Mouse (Mus musculus) frontal cortex, postnatal 10 days (tissue): ENCODE results near the gene Sftpd.
A peak's percentile ranks its signal among the peaks of the same experiment; 100 is the strongest.

ENCODE experiments used
- DNase-seq, 2 experiments: peaks; one replicate each; pipeline ENCODE4 v3.0.0; 2022; ENCODE audit warnings: low spot score in 2 of 2, mixed read lengths in 1 of 2

Gene Sftpd

DNA sequence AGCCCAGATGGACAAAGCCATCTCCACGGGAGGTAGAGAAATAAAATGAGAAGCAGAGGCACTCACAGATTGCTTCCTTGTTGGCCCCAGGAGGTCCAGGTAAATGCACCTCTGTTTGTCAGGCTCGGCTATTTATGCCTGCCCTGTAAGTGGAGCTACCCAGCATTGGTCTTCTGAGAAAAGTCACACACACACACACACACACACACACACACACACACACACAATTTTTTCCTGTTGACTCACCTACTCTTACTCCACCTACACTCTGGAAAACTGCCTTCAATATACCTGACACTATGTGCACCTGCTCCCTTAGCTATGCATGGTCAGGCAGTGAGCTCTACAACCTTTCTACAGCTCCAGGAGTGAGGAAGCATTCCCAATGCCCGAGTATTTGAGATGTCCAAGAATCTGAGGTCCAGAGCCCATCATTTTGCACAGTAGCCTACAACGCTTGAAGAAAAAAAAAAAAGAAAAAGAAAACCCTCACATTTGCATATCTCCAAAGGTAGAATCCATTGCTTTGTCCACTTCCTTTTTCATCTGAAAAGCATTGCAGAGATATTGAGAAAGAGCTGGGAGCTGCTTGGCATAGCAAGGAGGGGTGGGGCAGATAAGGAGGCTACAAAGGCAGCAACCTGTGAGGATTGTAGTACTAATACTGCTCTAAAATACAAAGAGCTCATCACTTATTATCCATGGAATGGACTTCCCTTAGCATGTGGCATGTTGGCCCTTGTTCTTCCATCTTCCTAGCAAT lies at the start of gene Sftpd:
Sftpd (minus strand) TSS at position 91 of the 763 bp plus-strand sequence.
- no peak for DNase-seq

DNA sequence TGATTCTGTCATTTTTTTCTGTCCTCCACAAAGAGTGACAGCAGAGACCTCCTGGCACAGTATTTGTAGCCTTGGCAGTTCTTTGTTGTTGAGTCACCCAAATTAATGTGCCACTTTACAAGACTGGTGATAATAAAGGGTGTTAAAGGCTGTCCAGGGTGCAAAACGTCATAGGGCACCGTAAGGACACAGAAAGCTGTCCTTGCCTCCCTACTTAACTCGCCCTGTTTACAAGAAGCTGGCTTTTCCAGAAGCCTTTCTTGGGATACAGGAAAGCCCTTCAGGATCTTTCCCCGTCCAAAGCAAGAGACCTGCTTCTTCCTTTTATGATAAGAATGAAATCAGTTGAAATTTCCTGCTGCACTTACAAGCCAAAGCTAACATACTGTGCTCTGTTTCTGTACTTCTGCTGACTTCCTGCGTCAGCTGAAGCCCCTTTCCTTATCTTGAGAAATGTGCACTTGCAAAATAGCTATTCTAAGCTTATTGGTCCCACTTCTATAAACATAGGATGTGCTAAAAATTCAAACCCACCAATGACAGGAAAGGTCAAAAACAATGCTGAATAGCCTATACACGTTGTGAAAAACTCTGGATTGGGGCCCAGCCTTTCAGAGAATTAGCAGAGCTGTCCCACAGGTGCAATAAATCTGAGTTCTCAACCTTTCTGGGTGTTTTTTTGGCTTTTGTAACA lies 13.2 kb upstream of the Sftpd start:
- no peak for DNase-seq

DNA sequence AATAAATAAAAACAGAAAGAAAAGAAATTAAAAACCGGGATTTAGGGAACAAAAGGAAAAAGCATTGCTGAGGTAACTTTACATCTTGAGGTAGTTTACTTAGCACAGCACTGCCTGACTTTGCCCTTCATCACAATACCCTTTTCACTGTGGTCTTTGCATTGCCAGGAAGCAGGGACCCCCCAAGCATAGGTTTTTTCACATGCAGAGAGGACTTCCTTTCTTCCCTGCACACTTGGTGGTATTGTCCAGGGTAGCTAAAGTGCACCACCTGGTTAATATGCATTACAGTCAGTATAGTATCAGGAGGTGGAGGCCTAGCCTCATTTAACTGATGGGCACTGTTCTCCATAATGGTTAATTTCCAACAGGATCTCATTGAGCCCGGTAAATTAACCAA lies 4.5 kb upstream of the Sftpd start:
- no peak for DNase-seq

DNA sequence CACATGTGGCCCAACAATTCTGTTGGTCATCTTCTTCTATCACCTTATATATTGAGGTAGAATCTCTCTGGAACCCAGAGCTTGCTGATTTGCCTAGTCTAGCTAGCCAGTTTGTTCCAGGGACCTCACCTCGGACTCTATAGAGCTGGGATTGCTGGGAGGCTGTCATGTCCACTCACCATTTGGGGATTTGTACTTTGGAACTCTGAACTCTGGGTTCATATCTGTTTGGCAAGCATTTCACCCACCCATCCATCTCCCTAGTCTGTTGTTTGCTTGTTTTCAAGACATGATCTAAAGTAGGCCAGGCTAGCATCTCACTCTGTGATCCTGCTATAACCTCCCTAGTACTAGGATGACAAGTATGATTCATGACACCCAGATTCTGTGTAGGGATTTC lies 10.1 kb downstream of the Sftpd start:
- no peak for DNase-seq

DNA sequence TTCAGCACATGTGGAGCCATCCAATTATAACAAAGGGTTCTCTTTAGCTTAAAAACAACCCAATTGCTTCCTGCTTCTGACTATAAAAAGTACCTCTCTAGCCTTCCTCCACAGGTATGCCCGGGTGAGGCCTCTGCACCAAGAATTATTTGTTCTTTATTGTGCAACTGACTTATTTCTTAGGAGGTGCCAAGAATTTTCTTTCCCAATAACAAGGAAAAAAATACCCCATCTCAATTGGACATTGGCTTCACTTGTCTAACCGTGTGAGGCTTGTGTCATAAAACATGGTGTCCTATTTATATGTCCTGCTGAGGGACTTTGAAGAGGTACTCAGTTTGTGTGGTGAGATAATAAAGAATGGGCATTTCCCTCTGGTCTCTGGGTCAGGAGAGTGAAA lies 14.4 kb downstream of the Sftpd start:
- no peak for DNase-seq

DNA sequence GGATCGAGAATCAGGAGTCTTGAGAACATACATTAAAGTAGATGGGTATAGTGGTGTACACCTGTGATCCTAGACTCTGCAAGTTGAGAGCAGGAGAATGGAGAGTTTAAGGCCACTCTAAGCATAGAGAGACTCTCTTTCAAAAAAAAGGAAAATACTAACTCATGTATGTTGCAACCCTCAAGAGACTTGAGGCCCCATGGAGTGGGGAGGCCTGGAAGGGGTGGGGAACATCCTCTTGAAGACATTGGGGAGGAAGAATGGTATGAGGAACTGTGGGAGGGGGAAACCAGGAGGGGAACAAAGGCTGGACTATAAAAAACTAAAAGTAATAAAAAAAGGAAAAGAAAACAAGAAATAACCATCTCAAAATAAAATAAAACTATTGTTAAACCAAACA lies 16.4 kb downstream of the Sftpd start:
- no peak for DNase-seq

DNA sequence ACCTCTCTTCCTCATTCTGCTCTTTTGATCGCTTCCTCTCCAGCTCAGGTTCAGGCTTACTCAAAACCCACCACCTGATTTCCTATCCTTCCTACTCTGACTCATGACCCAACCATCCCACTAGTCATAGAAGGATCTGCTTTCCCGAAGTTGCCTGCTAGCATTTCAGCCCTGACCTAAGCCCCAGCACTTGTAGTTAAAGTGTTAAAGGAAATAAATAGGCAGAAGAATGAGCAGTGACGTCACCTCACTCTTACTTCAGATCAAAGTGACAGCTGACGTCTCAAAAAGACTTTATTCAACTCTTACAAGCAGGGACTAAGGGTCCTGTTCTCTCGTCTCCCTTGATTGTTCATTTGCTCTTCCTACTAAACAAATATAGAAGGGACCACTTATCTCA lies 17.7 kb downstream of the Sftpd start:
- DNase-seq: no peak

DNA sequence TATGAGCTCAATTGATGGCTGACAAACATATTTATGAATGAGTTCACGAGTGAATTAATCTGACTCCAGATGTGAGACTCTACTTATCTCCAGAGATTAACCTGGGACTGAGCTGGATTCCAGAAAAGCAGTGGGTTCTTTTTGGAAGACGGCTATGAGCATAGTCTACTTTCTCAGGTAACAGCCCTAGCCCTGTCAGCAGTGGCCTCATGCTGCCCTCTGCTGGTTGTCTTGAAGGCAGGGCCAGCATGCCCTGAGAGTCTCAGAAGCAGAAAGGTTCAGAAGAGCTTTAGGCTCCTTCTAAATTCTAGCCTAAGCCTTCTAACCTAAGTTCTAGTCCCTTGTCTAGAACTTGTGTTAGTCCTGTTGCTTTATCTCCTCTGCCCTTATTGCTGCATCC lies 22.3 kb downstream of the Sftpd start:
- no peak for DNase-seq

DNA sequence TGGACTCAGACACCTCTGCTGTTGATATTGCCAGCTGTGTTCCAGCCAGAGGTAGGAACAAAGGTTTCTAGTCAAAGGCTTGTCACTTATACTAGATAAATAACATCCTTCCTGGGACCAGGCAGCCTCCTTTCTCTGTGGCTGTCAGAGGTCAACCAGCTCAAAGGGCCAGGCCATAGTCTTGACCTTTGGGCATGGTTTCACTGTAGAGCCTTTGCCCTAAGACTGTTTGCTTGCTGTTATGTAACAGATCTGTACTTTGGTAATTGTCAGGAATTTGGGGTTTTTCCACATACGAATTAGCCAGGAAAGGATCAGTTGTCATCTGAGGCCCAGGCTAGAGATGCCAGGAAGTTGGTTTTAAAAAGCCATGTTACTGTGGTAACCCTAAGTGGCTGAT lies 24.2 kb downstream of the Sftpd start:
- DNase-seq: no peak

DNA sequence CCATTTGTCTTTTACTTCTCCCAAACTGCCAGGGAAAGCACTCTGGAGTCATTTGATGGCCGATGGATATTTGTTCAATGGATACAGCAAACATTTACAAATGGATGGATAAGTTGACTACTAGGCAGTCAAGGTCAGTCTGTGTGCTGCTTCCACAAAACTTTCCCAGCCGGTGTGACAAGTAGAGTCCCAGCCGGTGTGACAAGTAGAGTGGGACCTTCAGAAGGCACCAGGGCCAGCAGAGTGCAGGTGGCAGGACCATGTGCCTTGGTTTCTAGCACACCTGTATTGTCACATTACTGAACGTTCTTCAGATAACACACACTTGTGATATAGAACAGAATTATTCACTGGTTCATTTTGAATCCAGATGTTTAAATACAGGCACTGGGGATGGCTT lies 24.9 kb downstream of the Sftpd start:
- no peak for DNase-seq

DNA sequence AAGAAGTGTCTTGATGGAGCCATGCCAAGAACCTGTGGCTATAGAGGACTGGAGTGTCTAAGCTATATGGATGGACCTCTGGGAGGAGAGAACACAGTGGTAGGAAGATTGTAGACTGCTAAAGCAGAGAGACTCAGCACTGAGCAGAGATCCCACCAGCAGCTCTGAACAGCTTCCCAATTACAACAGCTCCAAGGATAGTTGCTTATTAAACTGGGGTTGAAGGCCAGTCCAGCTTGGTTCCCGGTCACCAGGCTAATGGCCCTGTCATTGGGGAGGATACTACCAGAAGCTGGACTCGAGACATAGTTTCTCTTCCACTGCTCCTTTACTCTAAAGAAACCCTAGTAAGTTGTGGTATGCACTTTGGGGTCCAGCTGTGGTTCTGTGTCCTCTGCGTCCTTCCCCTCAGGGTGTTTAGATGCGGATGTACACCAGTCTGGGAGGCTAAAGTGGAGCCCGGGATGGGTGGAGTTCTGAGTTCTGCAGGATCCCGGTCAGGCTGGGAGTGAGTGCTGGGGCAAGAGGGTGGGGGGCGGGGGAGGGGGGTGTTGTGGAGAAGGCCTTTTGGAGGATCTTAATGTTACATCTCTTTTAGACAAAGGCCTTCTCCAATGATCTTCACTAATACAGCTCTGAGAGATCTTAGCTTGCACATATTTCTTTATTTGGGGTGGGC lies 33.6 kb downstream of the Sftpd start, which contains the start of gene Mbl1:
Mbl1 (plus strand) TSS at position 239 of the 679 bp plus-strand sequence.
- no peak for DNase-seq

DNA sequence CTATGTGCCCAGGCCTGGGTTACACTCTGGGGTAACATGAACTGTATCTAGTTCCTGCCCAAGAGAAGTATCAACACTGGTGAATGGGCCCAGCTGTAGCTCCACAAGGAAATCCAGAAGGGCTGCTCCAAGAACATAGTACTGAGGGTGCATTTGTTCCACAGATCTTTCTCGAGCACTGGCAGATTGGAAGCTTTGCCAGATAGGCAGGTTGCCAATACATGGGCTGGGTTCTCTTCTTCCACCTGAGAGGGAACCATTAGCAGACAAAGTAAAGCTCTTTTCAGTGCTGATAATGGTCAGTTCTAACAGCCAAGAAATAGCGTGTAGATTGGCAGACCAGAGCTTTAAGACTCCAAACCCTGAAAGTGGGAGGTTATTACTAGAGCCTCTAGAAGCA lies 37.6 kb downstream of the Sftpd start:
- DNase-seq: no peak

DNA sequence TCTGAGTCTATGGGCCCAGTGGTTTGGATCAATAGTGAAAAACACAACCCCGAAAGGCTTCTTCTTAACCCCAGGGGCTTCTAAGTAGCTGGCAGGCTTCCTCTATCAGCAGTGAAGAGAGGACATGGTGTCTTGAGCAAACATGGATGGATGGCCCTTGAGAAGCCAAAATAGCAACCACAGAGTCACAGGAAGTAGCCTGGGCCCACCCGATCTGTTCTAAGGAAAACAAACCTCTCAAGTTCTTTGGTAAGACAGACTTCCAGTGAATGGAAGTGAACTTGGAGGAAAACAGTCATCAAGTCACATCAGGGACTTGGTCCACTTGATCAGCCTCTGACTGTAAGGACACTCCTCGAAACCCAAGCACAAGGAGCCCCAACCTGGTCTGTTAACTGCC lies 38.0 kb downstream of the Sftpd start:
- no peak for DNase-seq

DNA sequence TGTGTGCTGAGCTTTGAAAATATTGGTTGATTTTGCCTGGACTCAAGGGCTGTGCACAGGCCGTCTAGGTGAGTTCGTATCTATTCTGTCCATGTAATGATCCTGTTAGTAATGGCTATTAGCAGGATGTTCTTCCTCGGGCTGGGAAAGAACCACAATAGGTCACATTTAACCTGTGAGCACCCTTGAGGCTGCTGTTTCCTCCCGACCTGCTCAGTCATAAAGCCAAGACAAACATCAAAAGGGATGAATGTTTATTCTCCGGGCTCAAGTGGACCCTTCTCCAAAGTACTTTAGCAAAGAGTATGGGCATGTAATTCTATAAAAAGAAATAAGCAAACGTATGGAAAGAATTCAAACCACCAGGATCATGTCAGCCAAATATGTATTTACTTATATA lies 38.9 kb downstream of the Sftpd start:
- no peak for DNase-seq

DNA sequence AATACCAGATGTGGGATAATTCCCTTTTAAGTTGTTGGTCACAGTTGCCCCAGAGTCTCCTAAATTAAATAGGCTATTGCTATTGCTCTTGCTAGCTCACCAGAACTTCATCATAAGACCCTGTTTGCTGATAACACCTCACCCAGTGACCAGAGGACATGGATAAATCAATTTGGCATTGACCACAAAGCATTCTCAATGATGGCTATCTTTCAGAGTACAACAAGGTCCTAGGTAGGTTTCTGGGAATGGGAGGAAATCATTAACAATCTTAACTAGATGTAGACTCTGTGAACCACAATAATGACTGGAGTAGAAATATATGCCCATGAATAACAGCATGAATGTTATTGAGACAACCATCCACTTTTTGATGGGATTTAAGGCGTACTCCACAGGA lies 44.3 kb downstream of the Sftpd start:
- no peak for DNase-seq

DNA sequence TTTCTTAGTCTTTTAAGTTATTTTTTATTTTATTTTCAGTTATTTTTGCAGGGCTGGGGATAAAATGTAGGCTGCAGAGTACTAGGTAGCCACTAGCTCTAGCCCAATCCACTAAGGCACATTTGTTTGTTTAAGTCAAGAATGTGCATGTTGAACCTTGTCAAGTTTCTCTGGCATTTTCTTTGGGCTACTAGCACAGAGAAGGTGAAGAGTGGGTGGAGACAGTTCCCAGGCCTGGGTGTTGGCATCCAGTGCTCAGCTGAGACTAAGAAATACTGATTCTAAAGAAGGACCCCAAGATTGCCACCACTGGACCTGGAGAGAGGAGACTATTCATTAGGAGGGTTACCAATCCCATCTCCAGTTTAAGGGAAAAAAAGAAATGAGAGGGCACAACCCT lies 47.9 kb downstream of the Sftpd start:
- DNase-seq: no peak

DNA sequence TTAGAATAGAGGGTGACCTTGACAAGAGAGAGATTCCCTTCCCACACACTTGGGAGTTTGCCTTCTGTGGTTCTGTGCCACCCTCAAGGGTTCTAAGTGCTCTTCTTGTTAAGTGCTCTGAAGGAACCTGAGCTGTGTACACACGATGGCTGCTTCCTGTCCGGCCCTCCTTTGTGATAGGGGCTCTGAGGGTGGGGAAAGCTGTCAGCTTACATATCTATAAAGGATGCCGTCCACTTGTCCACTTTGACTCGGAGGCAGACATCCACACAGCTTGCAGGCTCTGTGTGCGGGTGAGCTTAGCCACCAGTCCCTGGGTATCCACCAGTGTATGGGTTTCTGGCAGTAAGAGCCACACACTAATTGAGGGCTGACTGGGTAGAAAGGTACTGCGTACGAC lies 53.4 kb downstream of the Sftpd start, which contains the start of gene Sftpa1:
Sftpa1 (plus strand) TSS at position 243 of the 400 bp plus-strand sequence.
- DNase-seq: no peak

DNA sequence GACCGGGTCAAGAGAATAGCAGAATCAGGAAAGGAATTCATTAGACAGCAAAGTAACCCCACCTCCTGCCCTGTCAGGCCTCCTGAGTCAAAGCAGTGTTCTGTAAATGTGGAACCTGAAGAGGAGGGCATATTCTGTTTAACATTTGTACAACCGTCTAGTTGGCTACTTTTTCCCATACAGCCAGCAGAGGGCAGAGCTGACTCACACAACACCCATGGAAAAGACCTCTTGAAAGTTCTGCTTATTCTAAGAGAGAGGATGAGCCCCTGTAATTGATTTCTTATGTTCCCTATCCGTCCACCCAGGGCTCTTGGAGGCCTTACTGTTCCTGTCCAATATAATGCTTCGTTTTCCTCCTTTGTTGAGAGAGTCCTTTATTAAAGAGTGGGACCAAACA lies 57.0 kb downstream of the Sftpd start:
- peak in 1 of 2 experiments; percentile 27 for DNase-seq

DNA sequence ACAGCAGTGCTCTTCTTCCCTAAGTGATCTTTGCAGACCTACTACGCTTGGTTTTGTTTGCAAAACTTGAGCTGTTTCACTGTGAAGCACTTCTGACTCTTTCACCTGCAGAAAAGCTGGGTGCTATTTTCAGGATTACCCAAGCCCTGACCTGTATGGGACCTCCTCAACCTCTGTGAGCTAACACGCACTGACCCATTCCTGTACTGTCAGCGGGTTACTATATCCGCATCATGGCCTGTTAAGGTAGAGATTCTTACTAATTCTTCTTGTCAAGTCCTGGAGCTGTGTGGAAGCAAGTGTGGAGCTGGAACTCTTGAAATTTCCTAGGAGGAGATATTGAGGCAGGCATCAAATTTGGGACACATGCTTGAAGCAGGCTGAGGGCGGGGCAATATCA lies 60.3 kb downstream of the Sftpd start:
- no peak for DNase-seq
